Mouse (Mus musculus) embryonic facial prominence, embryonic 11.5 days (tissue): ENCODE measurements around the gene Oaz1. TPM values are rescaled to one million over a fixed set of nuclear protein-coding genes. Genes with fewer than 3 reads are reported as not detected.

Source experiments
- ATAC-seq: fragments of 200-750 bp; cut with Nextera tagmentation; replicated peaks from 2 replicates; pipeline ENCODE4 v1.8.0; 2017; ENCODE audit warnings: low read depth; ENCODE audit not compliant: insufficient number of reproducible peaks, low FRiP score, low TSS enrichment
- DNase-seq: peaks from one replicate; pipeline ENCODE4 v3.0.0-alpha.2; 2015; ENCODE audit warnings: low spot score
- H3K27ac ChIP-seq: fragments of 300-500 bp; sonication (generic); replicated peaks from 2 replicates; pipeline ENCODE4 v1.5.1; 2014; ENCODE audit warnings: mild to moderate bottlenecking, low read depth, low read length, control low read depth
- H3K27me3 ChIP-seq: fragments of 300-500 bp; sonication (generic); 2 replicates; pipeline ENCODE4 v1.6.1; 2014; ENCODE audit warnings: mild to moderate bottlenecking, low read length, moderate library complexity, mixed read lengths; ENCODE audit not compliant: control insufficient read depth, insufficient read depth
- H3K36me3 ChIP-seq: fragments of 300-500 bp; sonication (generic); replicated peaks from 2 replicates; pipeline ENCODE4 v1.6.1; 2014; ENCODE audit warnings: low read depth, mild to moderate bottlenecking, low read length, moderate library complexity, mixed read lengths; ENCODE audit not compliant: control insufficient read depth, insufficient read depth
- H3K4me1 ChIP-seq: fragments of 300-500 bp; sonication (generic); 2 replicates; pipeline ENCODE4 v1.6.1; 2014; ENCODE audit warnings: low read length, mixed read lengths; ENCODE audit not compliant: control insufficient read depth, insufficient read depth
- H3K4me2 ChIP-seq: fragments of 300-500 bp; sonication (generic); 2 replicates; pipeline ENCODE4 v1.6.1; 2014; ENCODE audit warnings: low read depth, mild to moderate bottlenecking, control low read depth, low read length, moderate library complexity
- H3K4me3 ChIP-seq: fragments of 300-500 bp; sonication (generic); 2 replicates; pipeline ENCODE4 v1.5.1; 2014; ENCODE audit warnings: low read depth, low read length, control low read depth
- H3K9ac ChIP-seq: fragments of 300-500 bp; sonication (generic); replicated peaks from 2 replicates; pipeline ENCODE4 v1.6.1; 2014; ENCODE audit warnings: mild to moderate bottlenecking, control low read depth, low read length
- H3K9me3 ChIP-seq: fragments of 300-500 bp; sonication (generic); replicated peaks from 2 replicates; pipeline ENCODE4 v1.6.1; 2016; ENCODE audit warnings: mild to moderate bottlenecking, low read length, inconsistent platforms, mixed read lengths; ENCODE audit not compliant: control insufficient read depth
- WGBS: fragments of 180-500 bp; shearing (Covaris S2); extraction: QIAGEN DNeasy Blood & Tissue Kit; methylation state at CpG from one replicate; pipeline ENCODE4 v1.1.7; 2014; 5-methylcytosine and 5-hydroxymethylcytosine counted together
- polyA plus RNA-seq: library from polyadenylated mRNA; unstranded; fragments of >200 nt; fragmentation: Nextera tagmentation; extraction: Ambion mirVana; gene quantifications from 2 replicates; pipeline ENCODE4 v1.2.1, GENCODE M21; 2014

Oaz1 gene
- polyA plus RNA-seq, 1 experiment from 2014 or later = 1,818 TPM

- H3K27me3 ChIP-seq = no peaks in the 10 kb centered on the region
- no peaks in the 10 kb centered on the region for H3K4me1 ChIP-seq
- ATAC-seq (peak; percentile 84), DNase-seq (peak; percentile 96)
- H3K9me3 ChIP-seq = no peaks in the 10 kb centered on the region
- H3K4me3 ChIP-seq = peak within 1 kb of the TSS; percentile 87
- H3K27ac ChIP-seq = peak within 1 kb of the TSS; percentile 96
- under 1% methylated on average over 102 of the region's 104 CpGs for WGBS
- H3K36me3 ChIP-seq = peaks cover 13% of the 10 kb centered on the region
- peak within 1 kb of the TSS; percentile 94 for H3K9ac ChIP-seq
- peak within 1 kb of the TSS; percentile 89 for H3K4me2 ChIP-seq
These were observed 28.1 kb upstream of the Oaz1 start, which contains the start of the genes Sf3a2 and Plekhj1 for GRCm38 (mm10) chr10:80798150-80799006. Sf3a2 (plus strand) TSS chr10:80798198. Plekhj1 (minus strand) TSS chr10:80798626.

GRCm38 (mm10) chr10:80799070-80799566 lies 27.3 kb upstream of the Oaz1 start:
- Histone ChIP-seq H3K9ac (peak overlapping the region; percentile 94), H3K4me2 (peak overlapping the region; percentile 81), H3K4me3 (peak overlapping the region; percentile 87), H3K27ac (peak overlapping the region; percentile 96), H3K9me3 (no peaks in the 10 kb centered on the region), H3K36me3 (peaks cover 16% of the 10 kb centered on the region), H3K4me1 (no peaks in the 10 kb centered on the region), H3K27me3 (no peaks in the 10 kb centered on the region)
- 4% methylated on average over 18 of the region's 18 CpGs for WGBS
- ATAC-seq (no peak), DNase-seq (no peak)

GRCm38 (mm10) chr10:80802204-80802912 lies 24.1 kb upstream of the Oaz1 start:
- Histone ChIP-seq H3K4me3 (no peak overlapping the region), H3K36me3 (peaks cover 20% of the 10 kb centered on the region), H3K27ac (no peak overlapping the region), H3K27me3 (peaks cover 2% of the 10 kb centered on the region; the same call in 1 of the 2 replicates), H3K4me2 (no peak overlapping the region), H3K4me1 (peaks cover 9% of the 10 kb centered on the region), H3K9ac (no peak overlapping the region), H3K9me3 (no peaks in the 10 kb centered on the region)
- no peak for ATAC-seq
- DNase-seq = no peak
- 89% methylated on average over 10 of the region's 10 CpGs for WGBS

GRCm38 (mm10) chr10:80802996-80803395 lies 23.5 kb upstream of the Oaz1 start:
- H3K4me2 ChIP-seq = no peak overlapping the region
- H3K27me3 ChIP-seq = peaks cover 2% of the 10 kb centered on the region; the same call in 1 of the 2 replicates
- H3K9me3 ChIP-seq = no peaks in the 10 kb centered on the region
- H3K4me1 ChIP-seq = peaks cover 9% of the 10 kb centered on the region
- ATAC-seq = no peak
- H3K4me3 ChIP-seq = no peak overlapping the region
- no peak overlapping the region for H3K27ac ChIP-seq
- 97% methylated on average over 3 of the region's 3 CpGs for WGBS
- no peak for DNase-seq
- H3K36me3 ChIP-seq = peaks cover 20% of the 10 kb centered on the region
- no peak overlapping the region for H3K9ac ChIP-seq

- Histone ChIP-seq H3K4me2 (no peak overlapping the region), H3K9me3 (no peaks in the 10 kb centered on the region), H3K27me3 (peaks cover 5% of the 10 kb centered on the region), H3K36me3 (peaks cover 20% of the 10 kb centered on the region), H3K27ac (no peak overlapping the region), H3K9ac (no peak overlapping the region), H3K4me1 (peaks cover 11% of the 10 kb centered on the region), H3K4me3 (no peak overlapping the region)
- ATAC-seq = no peak
- no peak for DNase-seq
- 100% methylated on average over 2 of the region's 2 CpGs for WGBS
These were observed 22.1 kb upstream of the Oaz1 start for GRCm38 (mm10) chr10:80804340-80804739.

GRCm38 (mm10) chr10:80804916-80805315 lies 21.5 kb upstream of the Oaz1 start, which contains the start of gene Amh:
Amh (plus strand) TSS chr10:80805243.
- ATAC-seq (no peak), DNase-seq (no peak)
- Histone ChIP-seq H3K27ac (no peak within 1 kb of the TSS), H3K4me3 (no peak within 1 kb of the TSS), H3K4me1 (peaks cover 11% of the 10 kb centered on the region), H3K9me3 (no peaks in the 10 kb centered on the region), H3K36me3 (peaks cover 20% of the 10 kb centered on the region), H3K9ac (no peak within 1 kb of the TSS), H3K4me2 (no peak within 1 kb of the TSS), H3K27me3 (peaks cover 5% of the 10 kb centered on the region)
- WGBS = 64% methylated on average over 6 of the region's 6 CpGs

- 78% methylated on average over 5 of the region's 5 CpGs for WGBS
- no peak overlapping the region for H3K4me2 ChIP-seq
These were observed 21.1 kb upstream of the Oaz1 start for GRCm38 (mm10) chr10:80805322-80805721.

More at GRCm38 (mm10) chr10:80805322-80805721, 21.1 kb upstream of the Oaz1 start:
- no peaks in the 10 kb centered on the region for H3K9me3 ChIP-seq
- H3K4me3 ChIP-seq = no peak overlapping the region
- H3K36me3 ChIP-seq = peaks cover 20% of the 10 kb centered on the region
- no peak for DNase-seq
- no peak overlapping the region for H3K27ac ChIP-seq
- no peak for ATAC-seq
- peaks cover 5% of the 10 kb centered on the region for H3K27me3 ChIP-seq
- peaks cover 11% of the 10 kb centered on the region for H3K4me1 ChIP-seq
- no peak overlapping the region for H3K9ac ChIP-seq
